Mouse (Mus musculus) bone marrow macrophage, adult 2 months (primary cell): ENCODE data around the gene Acer3.

Experiments
- CTCF ChIP-seq: IDR thresholded peaks from 2 replicates; pipeline ENCODE4 v1.5.1; 2012; ENCODE audit warnings: low read depth, mild to moderate bottlenecking, low read length, moderate library complexity
- POLR2A ChIP-seq: IDR thresholded peaks from 2 replicates; pipeline ENCODE4 v1.6.1; 2012; ENCODE audit warnings: mild to moderate bottlenecking, low read depth, low read length, borderline replicate concordance

- peak; percentile 26; the same call in 1 of the 2 replicates for TF ChIP-seq CTCF
- no peak for TF ChIP-seq POLR2A
These were observed 23.4 kb upstream of the Acer3 start for GRCm38 (mm10) chr7:98344361-98344760.
